In genomic region chr19:55689200-55689949, GRCm38 (mm10) we compare ENCODE assay signal across 15 mouse cellular contexts.
"Had no signal": no experiment of that assay in that cellular context is flagged by ENCODE, and none has a peak within 500 bp of the region (broad histone marks: within the 10 kb centered on the region; RNA-seq: fewer than 3 reads in every experiment).

No protein-coding gene starts in this region.

- H3K27ac ChIP-seq: kidney, embryonic 15.5 days; limb, embryonic 13.5 days; liver, embryonic 14.5 days; midbrain, embryonic 10.5 days; neural tube, embryonic 12.5 days had no signal

- H3K9ac ChIP-seq: kidney, embryonic 15.5 days; limb, embryonic 13.5 days; liver, embryonic 14.5 days; neural tube, embryonic 12.5 days had no signal

- H3K4me2 ChIP-seq: kidney, embryonic 15.5 days; limb, embryonic 13.5 days; neural tube, embryonic 12.5 days had no signal

- H3K9me3 ChIP-seq: kidney, embryonic 15.5 days; limb, embryonic 13.5 days; midbrain, embryonic 10.5 days; neural tube, embryonic 12.5 days had no signal

- H3K36me3 ChIP-seq: kidney, embryonic 15.5 days; limb, embryonic 13.5 days; midbrain, embryonic 10.5 days; neural tube, embryonic 12.5 days had no signal

- H3K4me3 ChIP-seq: kidney, embryonic 15.5 days; limb, embryonic 13.5 days; midbrain, embryonic 10.5 days; myocyte; neural tube, embryonic 12.5 days had no signal

- DNase-seq: kidney, adult 2 months; kidney, postnatal 25 days; layer of hippocampus, adult 9-11 months; layer of hippocampus, postnatal 36 days; left cerebral cortex, postnatal 4 days; lung, postnatal 4 days; midbrain, embryonic 14.5 days; spleen, adult 18-20 months; thymus, postnatal 14 days had no signal

- H3K4me1 ChIP-seq: kidney, embryonic 15.5 days; neural tube, embryonic 12.5 days had no signal
